Mouse (Mus musculus) WW6 (cell line): ENCODE data around the gene Exoc7.

Source experiments
- DNase-seq: peaks from one replicate; pipeline ENCODE4 v3.0.0-alpha.2; 2013; ENCODE audit warnings: low read depth, low spot score

Gene Exoc7

GRCm38 (mm10) chr11:116312359-116312758, 5.3 kb upstream of the Exoc7 start:
- no peak for DNase-seq

GRCm38 (mm10) chr11:116311169-116311568, 4.1 kb upstream of the Exoc7 start:
- DNase-seq, result no peak

- DNase-seq, result no peak
Measured at GRCm38 (mm10) chr11:116309601-116310000, 2.6 kb upstream of the Exoc7 start.

GRCm38 (mm10) chr11:116307762-116308531, 914 bp upstream of the Exoc7 start:
- peak; percentile 75 for DNase-seq

GRCm38 (mm10) chr11:116306126-116306982, 679 bp downstream of the Exoc7 start:
- DNase-seq, result peak; percentile 91

GRCm38 (mm10) chr11:116305423-116305822, 1.6 kb downstream of the Exoc7 start:
- DNase-seq, result no peak

GRCm38 (mm10) chr11:116298621-116299020, 8.4 kb downstream of the Exoc7 start:
- DNase-seq, result no peak

- DNase-seq, result no peak
Measured at GRCm38 (mm10) chr11:116298221-116298620, 8.8 kb downstream of the Exoc7 start.

- no peak for DNase-seq
Measured at GRCm38 (mm10) chr11:116297017-116297416, 10.0 kb downstream of the Exoc7 start.

GRCm38 (mm10) chr11:116296191-116296734, 10.8 kb downstream of the Exoc7 start:
- DNase-seq, result no peak

GRCm38 (mm10) chr11:116294319-116294718, 12.7 kb downstream of the Exoc7 start:
- DNase-seq, result no peak

GRCm38 (mm10) chr11:116293538-116294137, 13.4 kb downstream of the Exoc7 start:
- no peak for DNase-seq

GRCm38 (mm10) chr11:116292401-116292800, 14.6 kb downstream of the Exoc7 start:
- no peak for DNase-seq

GRCm38 (mm10) chr11:116290556-116290955, 16.5 kb downstream of the Exoc7 start:
- no peak for DNase-seq

- no peak for DNase-seq
Measured at GRCm38 (mm10) chr11:116287351-116287750, 19.7 kb downstream of the Exoc7 start.

- DNase-seq, result no peak
Measured at GRCm38 (mm10) chr11:116285770-116286191, 21.3 kb downstream of the Exoc7 start.

GRCm38 (mm10) chr11:116283982-116284381, 23.1 kb downstream of the Exoc7 start:
- no peak for DNase-seq

GRCm38 (mm10) chr11:116282912-116283521, 24.0 kb downstream of the Exoc7 start:
- DNase-seq, result no peak

GRCm38 (mm10) chr11:116282089-116282488, 24.9 kb downstream of the Exoc7 start:
- no peak for DNase-seq

- no peak for DNase-seq
Measured at GRCm38 (mm10) chr11:116281671-116282070, 25.4 kb downstream of the Exoc7 start.
